Mouse (Mus musculus): ENCODE data around the gene Rgs10. TPM values are rescaled to one million over a fixed set of nuclear protein-coding genes. Genes with fewer than 3 reads are reported as not detected.
A peak's percentile ranks its signal among the peaks of the same experiment; 100 is the strongest.

Gene Rgs10
- total and polyA plus RNA-seq, 3 experiments: 42.3 to 44.7 TPM; not detected in 1

DNA sequence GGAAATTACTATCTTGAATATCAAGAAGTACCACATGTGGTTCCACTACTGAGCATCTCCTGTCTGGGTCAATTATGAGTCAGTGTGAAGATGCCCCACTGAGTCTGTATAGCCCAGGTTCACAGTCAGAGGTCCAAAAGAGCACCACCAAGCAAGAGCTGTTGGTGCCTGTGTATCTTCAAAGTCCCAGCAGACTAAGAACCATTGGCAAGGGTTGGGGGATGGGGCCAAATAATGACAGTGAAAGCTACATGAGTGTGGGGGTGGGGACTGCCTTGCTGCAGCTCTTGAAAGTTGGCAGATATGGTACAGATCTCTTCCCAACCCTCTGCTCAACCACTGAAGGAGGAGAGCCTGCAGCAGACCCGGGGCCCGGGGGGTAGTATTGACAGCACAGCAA lies 72.0 kb downstream of the Rgs10 start:
- no peaks in the 10 kb centered on the region for H3K9me3 ChIP-seq (replicated peaks; ENCODE audit: insufficient read depth, low read length)
- no peak overlapping the region for H3K4me3 ChIP-seq (ENCODE audit: control insufficient read depth in 1 of 2, insufficient read depth in 1 of 2, low read depth in 2 of 2, low read length in 2 of 2)
- no peak overlapping the region for H3K9ac ChIP-seq (ENCODE audit: control insufficient read depth, low read depth, low read length, poor library complexity, severe bottlenecking)
- no peaks in the 10 kb centered on the region; a peak in 1 of 4 replicates for H3K27me3 ChIP-seq (ENCODE audit: control insufficient read depth in 1 of 2, insufficient read depth in 2 of 2, low read length in 2 of 2)
- no peaks in the 10 kb centered on the region for H3K79me2 ChIP-seq (ENCODE audit: control insufficient read depth, insufficient read depth, low read length, poor library complexity)
- DNase-seq (ENCODE audit: low read depth, low spot score): no peak
- H3K27ac ChIP-seq (ENCODE audit: control insufficient read depth, low read depth, low read length): no peak overlapping the region
- no peaks in the 10 kb centered on the region for H3K36me3 ChIP-seq (ENCODE audit: control insufficient read depth in 1 of 2, insufficient read depth in 2 of 2, low read length in 2 of 2)
- no peaks in the 10 kb centered on the region for H3K4me1 ChIP-seq (ENCODE audit: control insufficient read depth in 1 of 2, insufficient read depth in 2 of 2, low read length in 2 of 2)
- TF ChIP-seq POLR2AphosphoS5 (IDR thresholded peaks at IDR 0.05; ENCODE audit: borderline replicate concordance, low read depth, low read length): no peak

DNA sequence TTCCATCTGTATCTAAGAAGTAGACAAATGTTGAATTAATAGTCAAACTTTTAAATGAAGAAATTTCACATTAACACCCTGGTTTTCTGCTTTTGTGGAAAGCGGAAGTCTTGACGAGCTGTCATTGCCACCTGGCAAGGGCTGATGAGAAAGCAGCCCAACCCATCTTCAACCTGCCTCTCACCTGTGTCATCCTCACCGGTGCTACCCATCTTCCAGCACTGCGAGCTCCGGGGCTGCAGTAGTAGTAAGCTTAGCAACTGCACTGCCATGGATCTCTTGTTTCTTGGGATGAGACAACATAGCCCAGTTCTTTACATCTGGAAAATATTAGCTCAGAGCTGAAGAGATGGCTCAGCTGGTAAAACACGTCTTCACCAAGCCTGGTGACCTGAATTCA lies 72.9 kb downstream of the Rgs10 start:
- Histone ChIP-seq H3K36me3 (ENCODE audit: control insufficient read depth in 1 of 2, insufficient read depth in 2 of 2, low read length in 2 of 2) (no peaks in the 10 kb centered on the region), H3K9ac (ENCODE audit: control insufficient read depth, low read depth, low read length, poor library complexity, severe bottlenecking) (no peak overlapping the region)

DNA sequence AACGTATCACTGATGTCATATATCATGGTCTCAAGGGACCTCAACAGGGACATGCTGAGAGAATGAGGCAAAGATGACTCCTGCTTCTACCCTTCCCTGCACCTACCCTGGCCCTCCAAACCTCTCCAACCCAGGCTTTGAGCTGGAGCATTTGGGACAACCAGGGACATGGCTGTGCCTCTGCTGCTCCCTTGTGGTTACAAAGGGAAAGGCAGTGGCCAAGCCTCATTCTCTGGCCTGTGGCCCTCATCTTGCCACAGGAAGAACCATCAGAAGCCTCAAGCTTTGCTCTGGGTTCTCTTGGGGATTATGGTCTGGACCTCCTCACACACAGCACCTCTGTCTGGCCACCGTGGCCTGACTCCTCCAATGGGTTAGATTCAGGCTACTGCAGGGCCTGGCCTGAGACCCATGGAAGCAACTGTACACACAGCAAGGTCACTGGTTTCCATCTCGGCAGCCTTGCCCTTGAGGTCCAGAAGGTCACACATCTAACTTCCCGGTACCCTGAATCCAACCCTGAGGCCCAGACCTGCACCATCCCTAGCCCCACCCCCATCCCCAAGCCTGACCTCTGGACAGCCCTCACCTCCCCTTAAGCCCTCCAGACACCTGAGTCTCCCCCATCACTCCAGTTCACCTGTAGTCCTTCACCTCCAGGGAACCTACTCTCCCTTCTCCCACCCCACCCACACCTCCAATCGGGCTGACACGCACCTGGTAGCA lies 73.5 kb downstream of the Rgs10 start:
- Histone ChIP-seq H3K27ac (ENCODE audit: control insufficient read depth, low read depth, low read length) (no peak overlapping the region), H3K4me3 (ENCODE audit: control insufficient read depth in 1 of 2, insufficient read depth in 1 of 2, low read depth in 2 of 2, low read length in 2 of 2) (no peak overlapping the region), H3K79me2 (ENCODE audit: control insufficient read depth, insufficient read depth, low read length, poor library complexity) (no peaks in the 10 kb centered on the region), H3K27me3 (ENCODE audit: control insufficient read depth in 1 of 2, insufficient read depth in 2 of 2, low read length in 2 of 2) (peaks cover 0 to under 1% of the 10 kb centered on the region in 2 experiments; a peak in 1 of 4 replicates), H3K9me3 (replicated peaks; ENCODE audit: insufficient read depth, low read length) (no peaks in the 10 kb centered on the region), H3K4me1 (ENCODE audit: control insufficient read depth in 1 of 2, insufficient read depth in 2 of 2, low read length in 2 of 2) (no peaks in the 10 kb centered on the region), H3K36me3 (ENCODE audit: control insufficient read depth in 1 of 2, insufficient read depth in 2 of 2, low read length in 2 of 2) (no peaks in the 10 kb centered on the region), H3K9ac (ENCODE audit: control insufficient read depth, low read depth, low read length, poor library complexity, severe bottlenecking) (no peak overlapping the region)
- DNase-seq (ENCODE audit: low read depth, low spot score): peak; percentile 77
- TF ChIP-seq POLR2A (IDR thresholded peaks at IDR 0.05; ENCODE audit: control insufficient read depth in 1 of 2, insufficient read depth in 1 of 2, low read depth in 1 of 2, low read length in 2 of 2, poor library complexity in 1 of 2): no peak
- no peak for TF ChIP-seq UBTF (IDR thresholded peaks at IDR 0.05; ENCODE audit: borderline replicate concordance, insufficient read depth, low read depth, low read length)
- no peak for TF ChIP-seq NELFE (IDR thresholded peaks at IDR 0.05; ENCODE audit: low read depth, low read length)
- no peak for TF ChIP-seq TCF12 (IDR thresholded peaks at IDR 0.05; ENCODE audit: low read depth, low read length)
- TF ChIP-seq CTCF (IDR thresholded peaks at IDR 0.05 in 2 of 3, conservative IDR thresholded peaks at IDR 0.05 in 1 of 3; ENCODE audit: control insufficient read depth in 1 of 3, insufficient read depth in 1 of 3, low read depth in 2 of 3, low read length in 3 of 3, poor library complexity in 1 of 3, severe bottlenecking in 1 of 3): peak; percentile 96 to 100 (median 99)
- TF ChIP-seq ZC3H11A (IDR thresholded peaks at IDR 0.05; ENCODE audit: low read depth, low read length): peak; percentile 99
- no peak for TF ChIP-seq CHD2 (IDR thresholded peaks at IDR 0.05; ENCODE audit: low read length)
- TF ChIP-seq ZKSCAN1 (IDR thresholded peaks at IDR 0.05; ENCODE audit: low read depth, low read length): no peak
- TF ChIP-seq EP300 (IDR thresholded peaks at IDR 0.05; ENCODE audit: low read depth in 1 of 2, low read length in 2 of 2): no peak
- TF ChIP-seq SMC3 (IDR thresholded peaks at IDR 0.05; ENCODE audit: low read depth, low read length): peak; percentile 100
- 0 out of 2 replicates have a peak, but pooled peaks have one; percentile 24 for TF ChIP-seq JUND (IDR thresholded peaks at IDR 0.05; ENCODE audit: low read depth, low read length)
- TF ChIP-seq SIN3A (IDR thresholded peaks at IDR 0.05; ENCODE audit: low read length): 0 out of 2 replicates have a peak, but pooled peaks have one; percentile 24

More for the DNA sequence above, 72.9 kb downstream of the Rgs10 start:
- no peak for DNase-seq (ENCODE audit: low read depth, low spot score)
- H3K27ac ChIP-seq (ENCODE audit: control insufficient read depth, low read depth, low read length): no peak overlapping the region
- H3K9me3 ChIP-seq (replicated peaks; ENCODE audit: insufficient read depth, low read length): no peaks in the 10 kb centered on the region
- TF ChIP-seq ZKSCAN1 (IDR thresholded peaks at IDR 0.05; ENCODE audit: low read depth, low read length) (no peak), ZMIZ1 (IDR thresholded peaks at IDR 0.05; ENCODE audit: low read depth, low read length) (no peak), E2F4 (IDR thresholded peaks at IDR 0.05; ENCODE audit: borderline replicate concordance, low read depth, low read length) (no peak), CTCF (IDR thresholded peaks at IDR 0.05 in 2 of 3, conservative IDR thresholded peaks at IDR 0.05 in 1 of 3; ENCODE audit: control insufficient read depth in 1 of 3, insufficient read depth in 1 of 3, low read depth in 2 of 3, low read length in 3 of 3, poor library complexity in 1 of 3, severe bottlenecking in 1 of 3) (no peak), USF2 (IDR thresholded peaks at IDR 0.05; ENCODE audit: borderline replicate concordance in 1 of 2, insufficient read depth in 1 of 2, low read depth in 1 of 2, low read length in 2 of 2) (no peak)
- no peak overlapping the region for H3K4me3 ChIP-seq (ENCODE audit: control insufficient read depth in 1 of 2, insufficient read depth in 1 of 2, low read depth in 2 of 2, low read length in 2 of 2)
- no peaks in the 10 kb centered on the region for H3K79me2 ChIP-seq (ENCODE audit: control insufficient read depth, insufficient read depth, low read length, poor library complexity)
- H3K4me1 ChIP-seq (ENCODE audit: control insufficient read depth in 1 of 2, insufficient read depth in 2 of 2, low read length in 2 of 2): no peaks in the 10 kb centered on the region
- H3K27me3 ChIP-seq (ENCODE audit: control insufficient read depth in 1 of 2, insufficient read depth in 2 of 2, low read length in 2 of 2): no peaks in the 10 kb centered on the region; a peak in 1 of 4 replicates

All from MEL (cell line).